Mouse (Mus musculus) neural tube, embryonic 14.5 days (tissue): Measurements from ENCODE around the gene Arpc3. TPM values are rescaled to one million over a fixed set of nuclear protein-coding genes. Genes with fewer than 3 reads are reported as not detected.
"Not testable (repeated sequence)": the region's sequence is repeated elsewhere in the genome, so short reads cannot be mapped to it uniquely, and the experiment has no call there.

Source experiments
- ATAC-seq: fragments of 200-750 bp; cut with Nextera tagmentation; 2 replicates; pipeline ENCODE4 v1.8.0; 2017; ENCODE audit warnings: low read depth, mild to moderate bottlenecking, moderate TSS enrichment, moderate library complexity
- H3K27ac ChIP-seq: fragments of 300-500 bp; sonication (generic); 2 replicates; pipeline ENCODE4 v1.5.1; 2014; ENCODE audit warnings: low read depth, mild to moderate bottlenecking, control low read depth, low read length, moderate library complexity, mixed read lengths
- H3K27me3 ChIP-seq: fragments of 300-500 bp; sonication (generic); 2 replicates; pipeline ENCODE4 v1.6.1; 2014; ENCODE audit warnings: low read length; ENCODE audit not compliant: control insufficient read depth, insufficient read depth
- H3K36me3 ChIP-seq: fragments of 300-500 bp; sonication (generic); 2 replicates; pipeline ENCODE4 v1.6.1; 2014; ENCODE audit warnings: low read length, mixed read lengths; ENCODE audit not compliant: control insufficient read depth, insufficient read depth
- H3K4me1 ChIP-seq: fragments of 300-500 bp; sonication (generic); 2 replicates; pipeline ENCODE4 v1.6.1; 2014; ENCODE audit warnings: low read length; ENCODE audit not compliant: control insufficient read depth, insufficient read depth
- H3K4me2 ChIP-seq: fragments of 300-500 bp; sonication (generic); 2 replicates; pipeline ENCODE4 v1.6.1; 2014; ENCODE audit warnings: mild to moderate bottlenecking, low read depth, low read length, control low read depth
- H3K4me3 ChIP-seq: fragments of 300-500 bp; sonication (generic); 2 replicates; pipeline ENCODE4 v1.5.1; 2014; ENCODE audit warnings: low read depth, low read length, control low read depth, mixed read lengths
- H3K9ac ChIP-seq: fragments of 300-500 bp; sonication (generic); replicated peaks from 2 replicates; pipeline ENCODE4 v1.6.1; 2014; ENCODE audit warnings: low read depth, mild to moderate bottlenecking, control low read depth, low read length, mixed read lengths
- H3K9me3 ChIP-seq: fragments of 300-500 bp; sonication (generic); 2 replicates; pipeline ENCODE4 v1.6.1; 2016; ENCODE audit warnings: low read length; ENCODE audit not compliant: control insufficient read depth
- whole genome bisulfite sequencing: fragments of 180-500 bp; shearing (Covaris S2); extraction: QIAGEN DNeasy Blood & Tissue Kit; methylation state at CpG from one replicate; pipeline ENCODE4 v1.1.7; 2014; 5-methylcytosine and 5-hydroxymethylcytosine counted together
- polyA plus RNA-seq: library from polyadenylated mRNA; unstranded; fragments of >200 nt; fragmentation: Nextera tagmentation; extraction: Ambion mirVana; gene quantifications from 2 replicates; pipeline ENCODE4 v1.2.1, GENCODE M21; 2014

The Arpc3 gene
- polyA plus RNA-seq, 1 experiment from 2014 or later: 46.6 TPM

GRCm38 (mm10) chr5:122454442-122454841 is 62.8 kb downstream of the Arpc3 start:
- no peaks in the 10 kb centered on the region for H3K9me3 ChIP-seq
- no peak overlapping the region for H3K4me3 ChIP-seq
- H3K9ac ChIP-seq: no peak overlapping the region
- no peak overlapping the region for H3K27ac ChIP-seq
- WGBS: 91% methylated on average over 4 of the region's 4 CpGs
- peaks cover 64% of the 10 kb centered on the region for H3K36me3 ChIP-seq
- no peaks in the 10 kb centered on the region for H3K4me1 ChIP-seq
- ATAC-seq: no peak
- H3K4me2 ChIP-seq: no peak overlapping the region
- no peaks in the 10 kb centered on the region for H3K27me3 ChIP-seq

- Histone ChIP-seq H3K4me2 (no peak overlapping the region), H3K4me3 (no peak overlapping the region), H3K36me3 (peaks cover 68% of the 10 kb centered on the region), H3K27ac (no peak overlapping the region), H3K9me3 (no peaks in the 10 kb centered on the region), H3K27me3 (no peaks in the 10 kb centered on the region), H3K9ac (no peak overlapping the region), H3K4me1 (no peaks in the 10 kb centered on the region)
- WGBS: 96% methylated on average over 3 of the region's 3 CpGs
- no peak for ATAC-seq
Measured at GRCm38 (mm10) chr5:122454883-122455282, 63.2 kb downstream of the Arpc3 start.

- Histone ChIP-seq H3K9ac (no peak overlapping the region), H3K27me3 (no peaks in the 10 kb centered on the region), H3K4me2 (no peak overlapping the region), H3K9me3 (no peaks in the 10 kb centered on the region), H3K36me3 (peaks cover 75% of the 10 kb centered on the region), H3K4me1 (no peaks in the 10 kb centered on the region), H3K27ac (no peak overlapping the region), H3K4me3 (no peak overlapping the region)
- no peak for ATAC-seq
- 89% methylated on average over 3 of the region's 3 CpGs for WGBS
Measured at GRCm38 (mm10) chr5:122455584-122455983, 63.9 kb downstream of the Arpc3 start.

GRCm38 (mm10) chr5:122457054-122457453 is 65.4 kb downstream of the Arpc3 start:
- not testable (repeated sequence) for H3K4me2 ChIP-seq, ATAC-seq, H3K4me1 ChIP-seq, H3K4me3 ChIP-seq, H3K27ac ChIP-seq, H3K9ac ChIP-seq, H3K27me3 ChIP-seq, H3K9me3 ChIP-seq
- WGBS: 93% methylated on average over 9 of the region's 9 CpGs
- H3K36me3 ChIP-seq: peaks cover 81% of the 10 kb centered on the region

DNA sequence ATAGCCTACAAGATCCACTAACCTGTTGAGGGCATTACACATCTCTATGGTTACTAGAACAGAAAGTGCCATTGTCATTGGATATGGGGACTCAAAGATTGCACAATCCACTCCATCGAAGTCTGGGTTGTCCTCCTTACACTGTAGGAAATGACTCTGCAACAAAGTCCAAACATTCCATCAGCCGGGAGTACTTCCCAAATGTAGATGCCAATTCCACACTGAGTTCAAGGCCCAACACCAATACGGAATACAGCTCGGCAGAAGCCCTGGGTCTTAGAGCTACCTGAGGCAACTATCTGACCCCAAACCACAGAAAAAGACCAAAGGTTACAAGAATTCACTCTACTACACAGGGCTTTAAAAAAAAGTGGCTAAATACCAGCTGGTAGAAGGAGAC is 66.4 kb downstream of the Arpc3 start:
- no peaks in the 10 kb centered on the region for H3K27me3 ChIP-seq
- WGBS: 94% methylated on average over 4 of the region's 4 CpGs
- H3K4me1 ChIP-seq: no peaks in the 10 kb centered on the region
- H3K9ac ChIP-seq: no peak overlapping the region
- no peak for ATAC-seq
- peaks cover 82% of the 10 kb centered on the region for H3K36me3 ChIP-seq
- H3K4me2 ChIP-seq: no peak overlapping the region
- H3K9me3 ChIP-seq: no peaks in the 10 kb centered on the region
- H3K4me3 ChIP-seq: no peak overlapping the region
- no peak overlapping the region for H3K27ac ChIP-seq

- Histone ChIP-seq H3K27me3 (no peaks in the 10 kb centered on the region), H3K9me3 (no peaks in the 10 kb centered on the region), H3K36me3 (peaks cover 89% of the 10 kb centered on the region), H3K9ac (no peak overlapping the region), H3K4me3 (no peak overlapping the region), H3K4me2 (no peak overlapping the region), H3K4me1 (no peaks in the 10 kb centered on the region), H3K27ac (no peak overlapping the region)
- WGBS: 94% methylated on average over 5 of the region's 5 CpGs
- no peak for ATAC-seq
Measured at GRCm38 (mm10) chr5:122459335-122459734, 67.7 kb downstream of the Arpc3 start.

DNA sequence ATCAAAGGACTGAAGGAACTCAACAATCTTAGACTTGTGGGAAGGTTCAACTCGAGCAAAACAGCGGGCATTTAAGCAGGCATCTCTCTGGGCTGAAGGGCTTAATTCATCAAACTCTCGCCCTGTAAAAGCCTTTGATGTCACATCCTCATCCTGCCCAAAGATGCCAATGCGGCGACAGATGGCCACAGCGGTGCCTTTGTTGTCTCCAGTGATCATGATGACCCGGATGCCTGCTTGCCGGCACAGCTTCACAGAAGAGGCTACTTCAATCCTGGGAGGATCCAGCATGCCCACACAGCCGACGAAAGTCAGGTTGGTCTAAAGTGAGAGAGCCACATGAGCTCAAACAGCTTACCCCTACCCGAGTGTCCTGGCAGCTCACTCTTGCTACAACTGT is 69.0 kb downstream of the Arpc3 start:
- H3K4me2 ChIP-seq: no peak overlapping the region
- 80% methylated on average over 11 of the region's 11 CpGs for WGBS
- H3K36me3 ChIP-seq: peaks cover 91% of the 10 kb centered on the region
- H3K27me3 ChIP-seq: no peaks in the 10 kb centered on the region
- no peaks in the 10 kb centered on the region for H3K9me3 ChIP-seq
- ATAC-seq: no peak
- H3K4me3 ChIP-seq: no peak overlapping the region
- H3K4me1 ChIP-seq: no peaks in the 10 kb centered on the region
- no peak overlapping the region for H3K27ac ChIP-seq
- no peak overlapping the region for H3K9ac ChIP-seq

DNA sequence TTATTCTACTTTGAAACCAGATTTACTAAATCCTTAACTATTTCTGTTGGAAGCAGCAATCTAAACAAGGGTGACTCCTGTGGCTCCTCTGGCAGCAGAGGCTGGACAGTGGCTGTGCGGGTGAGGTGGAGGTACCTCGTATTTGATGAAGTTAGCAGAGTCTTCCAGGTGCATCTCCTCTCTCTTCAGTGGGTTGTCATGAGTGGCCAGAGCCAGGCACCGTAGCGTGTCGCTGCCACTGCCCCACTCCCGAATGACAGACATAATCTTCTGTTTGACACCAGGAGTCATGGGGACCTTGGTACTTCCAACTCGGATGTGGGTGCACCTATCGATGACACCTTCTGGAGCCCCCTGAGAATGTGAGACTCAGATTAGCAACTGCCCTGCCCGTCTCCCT is 69.8 kb downstream of the Arpc3 start:
- Histone ChIP-seq H3K4me3 (no peak overlapping the region), H3K9me3 (no peaks in the 10 kb centered on the region), H3K4me1 (no peaks in the 10 kb centered on the region), H3K4me2 (no peak overlapping the region), H3K27ac (no peak overlapping the region), H3K27me3 (no peaks in the 10 kb centered on the region), H3K9ac (no peak overlapping the region), H3K36me3 (peaks cover 91% of the 10 kb centered on the region)
- 94% methylated on average over 9 of the region's 9 CpGs for WGBS
- ATAC-seq: no peak
